Mouse (Mus musculus) ES-E14 (cell line): ENCODE data around the gene Fars2. TPM values are rescaled to one million over a fixed set of nuclear protein-coding genes. Genes with fewer than 3 reads are reported as not detected.

Experiments
- DNase-seq: peaks from one replicate; pipeline ENCODE4 v3.0.0-alpha.2; 2013; ENCODE audit warnings: low read depth, low spot score
- H3K27ac ChIP-seq: 2 replicates; pipeline ENCODE4 v1.5.1; 2012; ENCODE audit warnings: low read depth, mild to moderate bottlenecking, low read length, moderate library complexity, mixed read lengths; ENCODE audit not compliant: poor library complexity, insufficient read depth, severe bottlenecking
- H3K36me3 ChIP-seq: 2 replicates; pipeline ENCODE4 v1.6.1; 2012; ENCODE audit warnings: mild to moderate bottlenecking, low read length, moderate library complexity, mixed read lengths; ENCODE audit not compliant: control insufficient read depth, poor library complexity, insufficient read depth, severe bottlenecking
- H3K4me1 ChIP-seq, 2 experiments: fragments of 150-350 bp in 1 of 2; sonication (generic) in 1 of 2; 2 replicates each; pipeline ENCODE4 v1.6.1; 2012; ENCODE audit warnings: low read length in 2 of 2, mild to moderate bottlenecking in 1 of 2, mixed read lengths in 1 of 2; ENCODE audit not compliant: control insufficient read depth in 2 of 2, insufficient read depth in 2 of 2, poor library complexity in 1 of 2
- H3K4me3 ChIP-seq, 2 experiments: fragments of 150-350 bp in 1 of 2; sonication (generic) in 1 of 2; 2 replicates each; pipeline ENCODE4 v1.5.1; 2012; ENCODE audit warnings: low read length in 2 of 2, low read depth in 1 of 2, mild to moderate bottlenecking in 1 of 2, mixed read lengths in 1 of 2; ENCODE audit not compliant: insufficient read depth in 1 of 2, poor library complexity in 1 of 2, severe bottlenecking in 1 of 2
- H3K9ac ChIP-seq: 2 replicates; pipeline ENCODE4 v1.6.1; 2012; ENCODE audit warnings: low read depth, mild to moderate bottlenecking, low read length, mixed read lengths; ENCODE audit not compliant: poor library complexity, insufficient read depth, severe bottlenecking
- H3K9me3 ChIP-seq: fragments of 150-350 bp; sonication (generic); 2 replicates; pipeline ENCODE4 v1.6.1; 2012; ENCODE audit warnings: low read depth, mild to moderate bottlenecking, low read length; ENCODE audit not compliant: control insufficient read depth, insufficient read depth
- CHD2 ChIP-seq: IDR thresholded peaks from 2 replicates; pipeline ENCODE4 v1.6.1; 2014; ENCODE audit warnings: mild to moderate bottlenecking, low read depth, low read length, inconsistent platforms
- HCFC1 ChIP-seq: IDR thresholded peaks from 2 replicates; pipeline ENCODE4 v1.6.1; 2012; ENCODE audit warnings: low read length, inconsistent platforms, borderline replicate concordance; ENCODE audit not compliant: insufficient read depth
- MAFK ChIP-seq: IDR thresholded peaks from 2 replicates; pipeline ENCODE4 v1.6.1; 2014; ENCODE audit warnings: mild to moderate bottlenecking, low read depth, low read length, inconsistent platforms; ENCODE audit not compliant: insufficient read depth
- ZC3H11A ChIP-seq: IDR thresholded peaks from 2 replicates; pipeline ENCODE4 v1.6.1; 2012; ENCODE audit warnings: low read depth, mild to moderate bottlenecking, inconsistent platforms, low read length, borderline replicate concordance
- ZNF384 ChIP-seq: IDR thresholded peaks from 2 replicates; pipeline ENCODE4 v1.6.1; 2012; ENCODE audit warnings: low read depth, low read length, inconsistent platforms
- in situ Hi-C, 2 experiments: fragments of 600-800 bp; cut with MboI; formaldehyde crosslinking; loops; one replicate each; pipeline ENCODE4 v1.15.1; 2025; ENCODE audit warnings: low sequenced_read_pairs in 2 of 2, inconsistent platforms in 1 of 2; ENCODE audit not compliant: unreplicated experiment in 2 of 2
- total RNA-seq: library from RNA; depleted of rRNA; stranded (reverse); fragments of 300-350 nt; gene quantifications from 2 replicates; pipeline ENCODE4 v1.2.3, GENCODE M21; 2012

Gene Fars2
- total RNA-seq, 1 experiment = 22.0 TPM

DNA sequence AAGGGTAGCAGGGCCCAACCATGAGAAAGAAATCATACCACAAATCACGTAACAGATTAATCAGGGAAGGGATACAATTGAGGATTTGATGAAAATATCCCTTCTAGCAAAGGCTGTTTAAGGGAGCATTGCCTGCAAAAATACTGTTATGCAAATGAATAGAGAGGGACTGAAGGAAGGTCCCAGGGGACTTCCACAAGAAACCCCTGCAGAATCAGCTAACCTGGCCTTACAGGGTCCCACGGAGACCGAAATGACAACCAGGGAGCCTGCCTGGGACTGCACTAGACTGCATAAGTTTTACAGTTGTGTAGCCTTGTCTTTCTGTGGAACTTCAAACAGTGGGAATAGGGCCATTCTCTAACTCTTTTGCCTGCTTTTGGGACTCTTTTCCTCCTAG is 98.8 kb downstream of the Fars2 start:
- Histone ChIP-seq H3K9ac (no peak overlapping the region), H3K36me3 (no peaks in the 10 kb centered on the region), H3K27ac (no peak overlapping the region), H3K4me3 (no peak overlapping the region), H3K9me3 (no peaks in the 10 kb centered on the region), H3K4me1 (peaks cover 0 to 2% of the 10 kb centered on the region in 2 experiments; a peak in 1 of 4 replicates)
- in situ Hi-C loops = no loop called here
- no peak for TF ChIP-seq ZNF384
- no peak for TF ChIP-seq CHD2
- TF ChIP-seq HCFC1 = no peak
- TF ChIP-seq ZC3H11A = no peak
- TF ChIP-seq MAFK = no peak
- DNase-seq = no peak

DNA sequence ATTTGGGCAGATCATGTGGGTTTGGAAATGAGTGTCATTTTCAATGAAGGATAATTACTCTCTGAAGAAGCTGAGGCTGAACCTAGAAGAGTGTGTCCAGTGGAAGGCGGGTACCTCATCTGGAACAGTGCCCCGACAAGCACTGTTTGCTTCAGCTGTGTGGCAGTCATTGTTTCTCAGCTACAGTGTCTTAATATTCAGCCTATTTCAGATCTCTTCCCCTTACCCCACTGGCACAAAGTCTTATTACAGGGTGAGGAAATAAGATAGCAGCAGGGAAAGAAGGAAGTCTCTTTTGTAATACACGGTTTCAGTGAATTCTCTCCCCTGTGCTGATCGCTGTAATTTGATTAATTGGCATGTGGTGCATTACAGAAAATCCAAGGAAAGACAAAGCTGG is 101.1 kb downstream of the Fars2 start:
- H3K27ac ChIP-seq = no peak overlapping the region
- TF ChIP-seq HCFC1 = no peak
- no peak for TF ChIP-seq MAFK
- TF ChIP-seq CHD2 = no peak
- no peak for TF ChIP-seq ZC3H11A
- TF ChIP-seq ZNF384 = no peak
- H3K4me3 ChIP-seq = no peak overlapping the region
- in situ Hi-C loops = no loop called here
- H3K4me1 ChIP-seq = peaks cover 0 to 2% of the 10 kb centered on the region in 2 experiments; a peak in 1 of 4 replicates
- DNase-seq = no peak
- H3K36me3 ChIP-seq = no peaks in the 10 kb centered on the region
- no peak overlapping the region for H3K9ac ChIP-seq
- H3K9me3 ChIP-seq = no peaks in the 10 kb centered on the region

DNA sequence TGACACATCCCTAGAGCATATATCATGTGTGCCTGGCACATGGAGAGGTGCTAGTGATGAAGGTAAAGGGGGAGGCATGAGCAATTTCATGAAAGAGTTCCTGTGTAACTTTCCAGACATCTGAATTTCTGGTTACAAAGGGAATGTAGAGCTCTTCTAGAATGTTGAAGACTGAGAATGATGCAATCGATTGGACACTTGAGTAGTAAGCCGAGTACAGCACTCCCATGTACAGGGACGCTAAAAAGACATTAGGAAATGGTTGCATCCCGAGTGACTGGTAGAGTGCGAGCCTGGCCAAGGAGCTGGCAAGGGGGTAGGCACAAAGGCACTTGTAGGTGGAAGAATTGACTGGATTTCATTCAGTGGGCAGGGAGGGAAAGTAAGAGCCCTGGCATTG is 102.3 kb downstream of the Fars2 start:
- H3K9me3 ChIP-seq = no peaks in the 10 kb centered on the region
- H3K4me1 ChIP-seq = peaks cover 0 to 2% of the 10 kb centered on the region in 2 experiments; a peak in 1 of 4 replicates
- no peak for TF ChIP-seq ZNF384
- TF ChIP-seq ZC3H11A = no peak
- no peak for TF ChIP-seq HCFC1
- no peak for TF ChIP-seq MAFK
- TF ChIP-seq CHD2 = no peak
- H3K36me3 ChIP-seq = no peaks in the 10 kb centered on the region
- no peak overlapping the region for H3K4me3 ChIP-seq
- no peak overlapping the region for H3K9ac ChIP-seq
- DNase-seq = no peak
- H3K27ac ChIP-seq = no peak overlapping the region
- in situ Hi-C loops = no loop called here

DNA sequence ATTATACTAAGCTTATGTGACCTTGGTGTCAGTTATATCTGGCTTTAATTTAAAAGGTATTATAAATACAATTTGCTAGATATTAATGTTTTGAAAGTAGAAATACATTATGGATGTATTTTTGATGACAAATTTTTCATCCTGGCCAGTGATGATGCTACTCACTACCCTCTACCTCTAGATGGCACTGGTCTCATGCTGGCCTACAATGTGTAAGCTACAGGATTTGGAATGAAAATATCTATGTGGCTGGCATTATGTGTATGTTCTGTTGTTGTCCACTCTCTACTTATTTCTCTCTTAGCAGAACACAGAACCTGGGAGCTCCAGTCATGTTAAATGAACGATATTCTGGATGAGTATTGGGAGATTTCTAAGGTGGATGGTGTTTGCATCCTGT is 104.7 kb downstream of the Fars2 start:
- Histone ChIP-seq H3K36me3 (no peaks in the 10 kb centered on the region), H3K9me3 (no peaks in the 10 kb centered on the region), H3K4me3 (no peak overlapping the region), H3K27ac (no peak overlapping the region), H3K4me1 (peaks cover 0 to 2% of the 10 kb centered on the region in 2 experiments; a peak in 1 of 4 replicates), H3K9ac (no peak overlapping the region)
- DNase-seq = no peak
- TF ChIP-seq HCFC1 = no peak
- TF ChIP-seq ZC3H11A = no peak
- TF ChIP-seq CHD2 = no peak
- no peak for TF ChIP-seq MAFK
- TF ChIP-seq ZNF384 = no peak
- in situ Hi-C loops = no loop called here

DNA sequence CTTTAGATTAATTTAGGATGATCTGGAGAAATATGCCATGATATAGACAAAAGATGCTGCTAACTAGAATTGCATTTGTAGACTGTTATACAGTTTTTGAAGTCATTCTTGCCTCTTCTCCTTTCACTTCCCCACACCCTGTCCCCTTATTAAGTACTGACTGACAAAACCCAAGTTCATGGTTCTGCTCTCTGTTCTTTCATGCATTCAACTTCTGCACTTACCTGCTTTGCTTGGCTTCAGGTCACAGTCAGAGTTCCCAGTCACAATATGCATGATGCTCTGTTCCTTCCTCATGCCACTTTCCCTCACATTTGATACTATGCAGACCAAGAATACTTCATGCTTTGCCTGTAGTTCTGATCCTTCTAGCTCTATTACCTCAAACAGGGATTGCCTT is 105.5 kb downstream of the Fars2 start:
- Histone ChIP-seq H3K9ac (no peak overlapping the region), H3K4me3 (no peak overlapping the region), H3K36me3 (no peaks in the 10 kb centered on the region), H3K9me3 (no peaks in the 10 kb centered on the region), H3K27ac (no peak overlapping the region), H3K4me1 (peaks cover 0 to 2% of the 10 kb centered on the region in 2 experiments; a peak in 1 of 4 replicates)
- in situ Hi-C loops = no loop called here
- TF ChIP-seq ZC3H11A = no peak
- TF ChIP-seq ZNF384 = no peak
- TF ChIP-seq CHD2 = no peak
- no peak for TF ChIP-seq MAFK
- TF ChIP-seq HCFC1 = no peak
- DNase-seq = no peak
